Mouse (Mus musculus) kidney, postnatal 4 days (tissue): ENCODE results near the gene Ackr3.

Experiments used
- DNase-seq, 2 experiments: peaks; one replicate each; pipeline ENCODE4 v3.0.0; 2021; ENCODE audit warnings: mixed read lengths in 2 of 2

The Ackr3 gene

DNA sequence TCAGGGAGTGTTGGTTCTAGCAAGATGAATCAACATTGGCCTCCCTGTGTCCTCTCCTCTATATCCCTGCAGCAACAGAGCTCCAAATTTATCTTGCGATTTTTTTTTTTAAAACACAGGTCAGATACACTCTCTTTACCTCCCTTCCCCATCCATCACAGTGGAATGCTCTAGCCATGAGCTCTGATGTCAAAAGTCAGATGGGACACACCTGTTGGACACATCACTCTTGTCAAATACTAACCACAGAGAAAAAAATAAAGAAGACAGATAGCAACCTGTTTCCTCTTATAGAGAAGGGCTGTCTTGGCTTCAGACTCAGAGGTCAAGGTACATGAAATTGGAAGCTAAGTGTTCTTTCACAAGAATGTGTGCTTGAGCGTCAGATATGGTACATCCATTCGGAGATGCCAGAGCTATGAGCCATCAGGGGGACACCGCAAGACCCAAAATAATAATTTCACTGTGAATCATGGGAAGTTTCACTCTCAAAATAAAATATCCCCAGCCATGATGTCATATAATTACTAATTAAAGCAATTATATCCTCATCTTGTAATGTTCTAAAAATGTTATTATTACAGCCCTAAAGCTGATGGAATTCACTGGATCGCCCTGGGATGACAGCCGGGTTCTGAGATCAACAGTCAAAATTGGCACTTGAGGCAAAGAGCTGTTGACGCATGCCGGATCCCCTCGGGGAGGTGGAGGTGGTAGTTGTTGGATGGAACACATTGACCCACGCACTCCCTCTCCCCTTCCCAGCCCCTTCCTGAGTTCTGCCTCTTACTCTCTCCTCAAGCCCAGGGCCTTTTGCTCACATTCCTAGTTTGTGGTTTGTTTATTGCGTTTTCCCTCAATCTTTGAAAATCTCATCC is 57.2 kb downstream of the Ackr3 start:
- no peak for DNase-seq

- DNase-seq: peak; percentile 34 to 40
These were observed 58.6 kb downstream of the Ackr3 start for GRCm38 (mm10) chr1:90262380-90262779.
